Mouse (Mus musculus) erythroblast, embryonic 14.5 days (primary cell): ENCODE data around the gene Hao1.

ENCODE experiments used
- GATA1 ChIP-seq: IDR thresholded peaks from 2 replicates; pipeline ENCODE4 v1.6.1; 2012; ENCODE audit warnings: low read length, inconsistent platforms, mixed read lengths
- TAL1 ChIP-seq: IDR thresholded peaks from 3 replicates; pipeline ENCODE4 v1.6.1; 2012; ENCODE audit warnings: low read length, inconsistent platforms, mixed read lengths

DNA sequence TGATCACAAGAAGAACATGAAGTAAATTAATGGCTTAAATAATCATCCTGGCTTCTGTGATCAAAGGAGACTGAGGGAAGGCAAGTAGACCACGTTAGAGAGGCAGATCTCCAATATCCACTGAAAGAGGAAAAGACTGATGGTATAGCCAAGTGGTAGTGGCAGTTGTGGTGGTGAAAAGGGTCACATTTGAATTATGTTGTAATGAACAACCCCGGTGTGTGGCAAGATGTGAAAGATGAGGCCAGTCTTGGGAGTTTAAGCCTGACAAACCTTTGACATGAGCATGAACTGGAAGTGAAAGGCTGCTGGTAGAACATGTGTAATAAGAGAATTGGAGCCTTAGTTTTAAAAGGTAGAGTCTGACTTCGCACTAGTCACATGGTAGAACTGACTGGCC lies 54.4 kb downstream of the Hao1 start:
- TF ChIP-seq GATA1 (no peak), TAL1 (no peak)
